Mouse (Mus musculus): Measurements from ENCODE around the gene Scgb1b19. TPM values are rescaled to one million over a fixed set of nuclear protein-coding genes. Genes with fewer than 3 reads are reported as not detected.

The Scgb1b19 gene
- total RNA-seq (2023), result not detected in 4 replicates

DNA sequence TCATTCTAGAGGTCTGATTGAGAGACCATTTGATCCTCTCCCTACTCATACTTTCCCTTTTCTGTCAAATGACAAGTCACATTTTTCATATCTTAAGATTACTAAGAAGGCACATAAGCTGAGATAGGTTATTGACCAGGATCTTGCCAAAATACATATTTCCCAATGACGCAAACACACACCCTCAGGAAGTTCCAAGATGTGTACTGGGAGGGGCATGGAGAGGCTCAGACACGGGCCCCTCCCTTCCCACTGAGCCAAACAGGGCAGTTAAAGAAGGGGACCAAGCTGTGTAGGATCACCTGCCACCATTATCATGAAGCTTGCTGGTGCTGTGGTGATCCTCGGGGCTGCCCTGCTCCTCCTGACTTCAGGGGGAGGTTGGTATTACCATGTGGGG is at the start of gene Scgb1b19:
TSS of gene Scgb1b19 (plus strand) at position 301 of the 400 bp plus-strand sequence.

DNA sequence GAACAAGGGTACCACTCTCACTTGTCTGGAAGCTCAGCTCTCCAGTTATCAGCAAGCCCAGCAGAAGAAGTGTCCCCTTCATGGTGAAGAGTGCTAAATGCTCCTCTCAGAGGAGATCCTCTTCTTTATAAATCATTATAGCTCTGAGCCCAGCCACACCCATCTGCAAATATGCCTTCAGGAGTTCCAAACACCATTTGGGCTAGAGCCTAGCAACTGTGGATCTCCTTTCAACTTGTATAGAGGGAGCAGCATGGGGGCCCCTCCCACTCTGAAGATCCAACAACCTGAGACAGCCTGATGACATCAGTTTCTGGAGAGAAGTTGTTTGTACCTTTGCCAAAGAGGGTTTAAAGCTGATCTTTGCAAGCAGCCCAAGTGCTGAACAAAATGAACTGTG is 6.9 kb upstream of the Scgb1b19 start, which contains the start of gene Scgb2b19:
TSS of gene Scgb2b19 (minus strand) at position 101 of the 400 bp plus-strand sequence.

Other genes starting within 250 kb of the Scgb1b19 start
- not detected in 4 replicates for gene Scgb2b17, start 230.7 kb upstream of the Scgb1b19 start, total RNA-seq (2023)
- not detected in 4 replicates for gene Scgb1b17, start 223.8 kb upstream of the Scgb1b19 start, total RNA-seq (2023)
- not detected in 4 replicates for gene Scgb2b18, start 113.4 kb upstream of the Scgb1b19 start, total RNA-seq (2023)
- gene Scgb1b18, start 101.7 kb upstream of the Scgb1b19 start, total RNA-seq (2023), result not detected in 4 replicates
- not detected in 4 replicates for gene Scgb2b19, start 7.0 kb upstream of the Scgb1b19 start, total RNA-seq (2023)
- gene Scgb2b20, start 79.0 kb downstream of the Scgb1b19 start, total RNA-seq (2023), result not detected in 4 replicates
- not detected in 4 replicates for gene Scgb1b20, start 85.9 kb downstream of the Scgb1b19 start, total RNA-seq (2023)
- gene Scgb2b21, start 233.2 kb downstream of the Scgb1b19 start, total RNA-seq (2023), result not detected in 4 replicates